Mouse (Mus musculus): ENCODE data around the gene Kif28. TPM values are rescaled to one million over a fixed set of nuclear protein-coding genes. Genes with fewer than 3 reads are reported as not detected.

The Kif28 gene
- total RNA-seq (2021) = under 1 TPM in 1 of 2 experiments, not detected in 1; 0.23 TPM
- long read RNA-seq, experiment 1 = 0 reads
- long read RNA-seq, experiment 2, partial matches to known transcripts = 0 of 1 reads
- long read RNA-seq, experiment 2, other reads (novel, unspliced or antisense) = 1 of 1 reads

DNA sequence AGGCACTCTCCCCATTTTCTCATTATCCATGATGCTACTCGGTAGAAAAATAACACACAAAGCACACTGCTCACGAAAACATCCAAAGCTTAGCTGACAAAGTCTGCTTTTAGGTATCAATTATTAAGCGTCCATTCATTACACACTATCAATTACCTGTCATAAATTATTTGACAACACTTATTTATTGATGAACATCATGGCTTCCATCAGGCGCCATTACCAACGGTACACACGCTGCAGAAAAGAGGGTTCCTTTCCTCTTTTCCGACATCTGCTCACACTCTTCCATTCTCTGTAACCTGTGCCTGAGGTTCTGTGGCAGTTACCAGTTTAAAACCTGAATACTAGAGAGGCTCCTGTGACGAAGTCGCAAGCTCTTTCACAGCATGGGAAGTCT is at the start of gene Kif28:
TSS of gene Kif28 (minus strand) at position 101 of the 400 bp plus-strand sequence.
- DNase-seq (ENCODE audit: extremely low spot score in 1 of 2, low spot score in 2 of 2) = no peak
- no peak for TF ChIP-seq CTCF (IDR thresholded peaks at IDR 0.05)
- Histone ChIP-seq H3K4me3 (no peak within 1 kb of the TSS), H3K27ac (no peak within 1 kb of the TSS)
- intact Hi-C loops (cut with DNase I) = no loop called here

DNA sequence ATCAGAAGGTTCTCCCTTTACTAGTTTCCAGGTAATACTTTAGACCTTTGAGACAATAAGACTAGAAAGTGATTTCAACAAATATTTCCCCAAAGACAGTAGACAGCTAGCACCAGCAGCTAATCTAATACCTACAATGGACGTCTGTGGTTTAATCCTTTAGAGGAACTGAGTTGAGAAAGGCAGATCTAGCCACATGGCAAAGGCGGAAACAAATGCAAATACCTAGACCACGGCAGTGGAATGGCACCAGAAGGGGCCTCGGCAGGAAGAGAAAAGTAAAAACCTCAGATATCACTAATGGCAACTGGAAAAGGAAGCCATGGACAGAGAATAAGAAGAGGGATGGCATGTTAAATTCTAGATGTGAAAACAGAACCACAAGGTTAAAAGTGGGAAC is 42.2 kb upstream of the Kif28 start:
- H3K4me3 ChIP-seq = no peak overlapping the region
- DNase-seq (ENCODE audit: extremely low spot score in 1 of 2, low spot score in 2 of 2) = no peak
- intact Hi-C loops (cut with DNase I) = loop anchor here (5.0 kb wide), 1 partner anchor 35 kb away; no protein-coding TSS in a partner anchor
- TF ChIP-seq CTCF (IDR thresholded peaks at IDR 0.05) = no peak
- no peak overlapping the region for H3K27ac ChIP-seq

DNA sequence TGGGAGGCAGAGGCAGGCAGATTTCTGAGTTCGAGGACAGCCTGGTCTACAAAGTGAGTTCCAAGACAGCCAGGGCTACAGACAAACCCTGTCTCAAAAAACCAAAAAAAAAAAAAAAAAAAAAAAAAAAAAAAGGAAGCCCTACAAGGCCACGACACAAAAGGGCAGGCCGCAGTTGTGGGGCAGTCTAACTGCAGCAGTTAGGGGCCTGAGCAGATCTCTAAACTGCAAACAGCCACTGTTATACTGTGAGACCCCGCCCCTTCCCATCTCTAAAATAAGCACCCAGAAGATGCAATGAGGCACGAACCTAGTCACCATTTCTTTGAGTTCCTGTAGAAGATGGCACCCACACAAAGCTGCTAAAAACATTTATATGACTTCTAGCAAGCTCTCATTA is 40.4 kb upstream of the Kif28 start:
- no peak overlapping the region for H3K27ac ChIP-seq
- intact Hi-C loops (cut with DNase I) = loop anchor here (5.0 kb wide), 1 partner anchor 33 kb away; no protein-coding TSS in a partner anchor
- DNase-seq (ENCODE audit: extremely low spot score in 1 of 2, low spot score in 2 of 2) = no peak
- no peak for TF ChIP-seq CTCF (IDR thresholded peaks at IDR 0.05)
- no peak overlapping the region for H3K4me3 ChIP-seq

DNA sequence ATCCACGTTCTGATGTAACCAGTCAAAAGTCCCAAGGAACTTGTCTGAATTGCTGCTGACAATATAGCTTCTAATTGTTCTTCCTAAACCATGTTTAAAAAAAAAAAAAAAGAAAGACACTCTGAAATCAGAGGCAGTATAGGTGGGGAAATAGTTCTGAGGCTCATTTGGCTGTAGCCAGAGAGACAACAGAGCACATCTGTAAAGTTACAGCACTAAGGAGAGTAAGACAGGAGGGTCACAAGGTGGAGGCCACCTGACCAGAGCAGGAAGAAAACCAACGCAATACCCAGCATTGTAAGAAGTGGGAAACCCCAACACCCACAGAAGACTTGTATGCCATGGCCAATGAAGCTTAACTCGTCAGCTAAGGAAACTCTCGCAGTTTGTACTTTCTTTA is 39.0 kb upstream of the Kif28 start:
- intact Hi-C loops (cut with DNase I) = no loop called here
- DNase-seq (ENCODE audit: extremely low spot score in 1 of 2, low spot score in 2 of 2) = no peak
- Histone ChIP-seq H3K4me3 (no peak overlapping the region), H3K27ac (no peak overlapping the region)
- TF ChIP-seq CTCF (IDR thresholded peaks at IDR 0.05) = no peak

DNA sequence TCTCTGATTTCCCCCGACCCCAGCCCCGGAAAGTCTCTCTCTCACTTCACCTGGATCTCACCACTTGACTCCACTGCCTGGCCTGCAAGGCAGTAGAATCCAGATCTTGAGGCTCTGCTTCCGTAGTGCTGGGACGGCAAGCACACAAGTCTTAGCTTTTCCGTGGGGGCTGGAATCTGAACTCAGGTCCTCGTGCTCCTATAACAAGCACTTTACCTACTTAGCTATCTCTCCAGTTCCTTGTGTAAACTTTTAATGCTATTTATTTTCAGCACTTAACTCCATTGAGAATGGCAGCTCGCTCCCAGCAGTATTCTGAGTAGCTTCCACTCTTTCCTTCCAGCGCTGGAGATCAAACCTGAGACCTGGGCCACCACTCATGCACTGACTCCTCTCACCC is 31.8 kb upstream of the Kif28 start:
- no peak for TF ChIP-seq CTCF (IDR thresholded peaks at IDR 0.05)
- DNase-seq (ENCODE audit: extremely low spot score in 1 of 2, low spot score in 2 of 2) = no peak
- intact Hi-C loops (cut with DNase I) = loop anchor here (10.0 kb wide), 1 partner anchor 1442 kb away; the partner anchor contains the start of gene Hnrnpu
- H3K27ac ChIP-seq = no peak overlapping the region
- no peak overlapping the region for H3K4me3 ChIP-seq

DNA sequence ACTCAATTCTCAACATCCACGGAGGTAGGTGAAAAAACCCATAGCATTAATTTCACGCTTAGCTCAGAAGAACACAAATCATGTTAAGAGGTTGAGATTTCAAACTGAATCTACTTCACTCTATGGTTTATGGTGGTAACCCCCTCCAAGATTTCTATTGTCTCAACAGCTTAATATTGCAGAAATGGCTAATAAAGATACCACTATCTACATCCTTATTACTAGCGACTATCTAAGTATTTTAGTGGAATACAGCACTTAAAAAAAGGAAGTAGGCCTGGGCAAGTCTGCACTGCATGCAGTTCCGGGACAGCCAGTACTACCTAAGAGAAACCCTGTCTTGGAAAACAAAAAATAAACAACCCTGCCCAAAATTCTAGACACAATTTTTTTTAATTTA is 15.5 kb upstream of the Kif28 start:
- H3K27ac ChIP-seq = no peak overlapping the region
- no peak for TF ChIP-seq CTCF (IDR thresholded peaks at IDR 0.05)
- intact Hi-C loops (cut with DNase I) = loop anchor here (2.0 to 5.0 kb wide), 2 partner anchors 20 to 37 kb away; no protein-coding TSS in a partner anchor
- DNase-seq (ENCODE audit: extremely low spot score in 1 of 2, low spot score in 2 of 2) = no peak
- no peak overlapping the region for H3K4me3 ChIP-seq

DNA sequence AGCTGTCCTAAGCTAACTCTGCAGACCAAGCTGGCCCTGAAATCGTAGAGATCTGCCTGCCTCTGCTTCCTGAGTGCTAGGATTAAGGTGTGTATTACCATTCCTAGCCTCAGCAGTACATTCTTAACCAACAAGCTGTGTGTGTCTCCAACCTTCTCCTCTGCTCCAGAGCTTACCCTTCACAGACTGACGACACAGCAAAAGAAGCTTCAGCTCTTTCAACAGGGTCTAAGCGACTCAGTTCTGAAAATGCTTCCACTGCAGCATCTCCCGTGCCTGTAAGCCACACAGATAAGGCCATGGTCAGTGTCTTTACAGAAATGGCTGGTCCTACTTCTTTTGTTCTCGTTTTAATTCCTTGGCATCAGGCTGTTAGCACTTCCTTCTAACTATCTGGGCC is 15.0 kb upstream of the Kif28 start:
- H3K4me3 ChIP-seq = no peak overlapping the region
- intact Hi-C loops (cut with DNase I) = loop anchor here (2.0 to 5.0 kb wide), 2 partner anchors 21 to 37 kb away; no protein-coding TSS in a partner anchor
- DNase-seq (ENCODE audit: extremely low spot score in 1 of 2, low spot score in 2 of 2) = no peak
- H3K27ac ChIP-seq = no peak overlapping the region
- no peak for TF ChIP-seq CTCF (IDR thresholded peaks at IDR 0.05)

DNA sequence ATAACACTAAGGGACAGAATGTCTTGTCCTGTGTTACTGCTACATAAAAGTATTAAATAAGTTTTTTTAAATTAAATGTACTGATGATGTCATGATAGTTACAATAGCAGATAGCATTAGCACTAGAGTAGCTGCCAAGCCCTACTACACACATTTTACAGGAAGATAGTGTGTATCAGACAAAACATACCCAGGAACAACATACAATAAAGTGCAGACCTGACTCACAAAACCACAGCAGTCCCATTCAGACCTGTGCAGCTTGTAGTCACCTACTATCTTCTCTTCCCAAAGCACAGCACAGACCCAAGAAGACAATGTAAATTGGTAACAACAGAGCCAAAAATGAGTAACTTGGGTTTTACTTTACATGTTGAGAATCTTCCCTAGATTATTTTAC is 11.4 kb upstream of the Kif28 start:
- H3K4me3 ChIP-seq = no peak overlapping the region
- intact Hi-C loops (cut with DNase I) = no loop called here

DNA sequence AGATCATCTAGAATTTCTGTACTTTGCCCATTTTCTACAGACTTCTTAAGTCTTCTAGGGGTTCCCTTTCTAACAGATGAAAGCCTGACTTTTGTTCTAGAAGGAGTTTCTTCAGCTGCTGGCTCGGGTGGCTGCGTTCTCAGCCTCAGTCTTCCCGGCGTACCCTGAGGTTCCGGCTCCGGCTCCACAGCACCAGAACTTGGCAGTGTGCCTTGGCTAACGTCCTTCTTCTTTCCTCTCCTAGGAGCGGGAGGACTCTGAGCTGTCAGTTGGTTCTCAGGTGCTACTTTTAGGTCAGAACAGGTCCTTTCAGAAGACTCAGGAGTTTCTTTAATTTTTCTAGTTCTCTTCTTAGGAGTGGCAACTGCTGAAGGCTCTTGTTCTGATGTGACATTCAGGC is 7.9 kb upstream of the Kif28 start:
- Histone ChIP-seq H3K27ac (no peak overlapping the region), H3K4me3 (no peak overlapping the region)
- no peak for TF ChIP-seq CTCF (IDR thresholded peaks at IDR 0.05)
- DNase-seq (ENCODE audit: extremely low spot score in 1 of 2, low spot score in 2 of 2) = peak in 1 of 2 experiments; percentile 15
- intact Hi-C loops (cut with DNase I) = loop anchor here (5.0 kb wide), 1 partner anchor 34 kb away; no protein-coding TSS in a partner anchor

More for the DNA sequence above, 11.4 kb upstream of the Kif28 start:
- DNase-seq (ENCODE audit: extremely low spot score in 1 of 2, low spot score in 2 of 2) = no peak
- TF ChIP-seq CTCF (IDR thresholded peaks at IDR 0.05) = no peak
- H3K27ac ChIP-seq = no peak overlapping the region

DNA sequence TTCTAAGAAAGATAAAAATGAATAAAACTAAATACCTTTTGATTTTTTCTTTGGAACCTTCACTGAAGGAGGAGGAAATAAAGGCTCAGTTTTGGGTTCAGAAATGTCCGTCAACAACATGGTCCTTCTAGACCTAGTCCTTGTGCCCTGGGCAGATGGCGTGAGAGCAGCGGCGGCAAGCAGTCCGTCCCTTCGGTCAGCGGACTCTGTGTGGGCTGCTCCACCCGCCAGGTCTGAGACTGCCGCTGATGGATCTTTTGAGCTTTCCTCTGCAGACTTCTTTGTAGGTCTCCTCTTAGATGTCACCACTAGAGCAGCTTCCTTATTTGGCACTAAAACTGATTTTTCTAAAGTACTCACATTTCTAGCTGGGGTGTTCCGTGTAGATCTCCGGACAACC is 7.2 kb upstream of the Kif28 start:
- no peak overlapping the region for H3K4me3 ChIP-seq
- no peak overlapping the region for H3K27ac ChIP-seq
- TF ChIP-seq CTCF (IDR thresholded peaks at IDR 0.05) = no peak
- DNase-seq (ENCODE audit: extremely low spot score in 1 of 2, low spot score in 2 of 2) = no peak
- intact Hi-C loops (cut with DNase I) = loop anchor here (5.0 kb wide), 1 partner anchor 35 kb away; no protein-coding TSS in a partner anchor

DNA sequence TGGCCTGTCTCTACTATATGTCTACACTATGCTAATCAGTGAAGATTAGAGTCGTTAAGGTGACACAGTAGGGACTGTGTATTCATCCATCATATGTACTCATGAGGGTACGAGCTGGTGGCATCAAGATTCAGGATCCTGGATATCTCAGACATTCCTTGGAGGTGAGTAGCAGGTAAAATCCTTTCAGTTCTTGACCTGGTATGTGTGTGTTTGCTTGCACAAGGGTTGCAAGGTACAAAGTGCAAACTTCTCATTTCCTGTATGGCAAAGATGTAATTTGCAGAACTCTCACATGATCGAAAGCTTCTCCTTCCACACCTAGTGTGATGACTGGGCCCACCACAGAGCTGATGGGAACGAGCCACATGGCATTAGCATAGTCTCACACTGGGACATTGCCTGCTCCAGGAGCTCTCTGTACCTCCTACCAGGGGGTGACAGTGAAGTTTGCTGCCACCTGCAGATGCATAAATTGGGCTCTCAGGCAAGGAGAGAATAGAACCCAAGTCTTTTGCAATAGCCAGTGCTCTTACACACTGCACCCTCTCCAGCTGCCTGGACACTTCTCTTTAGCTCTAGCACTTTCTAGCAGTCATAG is 1.4 kb downstream of the Kif28 start:
- DNase-seq (ENCODE audit: extremely low spot score in 1 of 2, low spot score in 2 of 2) = no peak
- no peak for TF ChIP-seq CTCF (IDR thresholded peaks at IDR 0.05)
- Histone ChIP-seq H3K27ac (no peak overlapping the region), H3K4me3 (no peak overlapping the region)
- intact Hi-C loops (cut with DNase I) = no loop called here

DNA sequence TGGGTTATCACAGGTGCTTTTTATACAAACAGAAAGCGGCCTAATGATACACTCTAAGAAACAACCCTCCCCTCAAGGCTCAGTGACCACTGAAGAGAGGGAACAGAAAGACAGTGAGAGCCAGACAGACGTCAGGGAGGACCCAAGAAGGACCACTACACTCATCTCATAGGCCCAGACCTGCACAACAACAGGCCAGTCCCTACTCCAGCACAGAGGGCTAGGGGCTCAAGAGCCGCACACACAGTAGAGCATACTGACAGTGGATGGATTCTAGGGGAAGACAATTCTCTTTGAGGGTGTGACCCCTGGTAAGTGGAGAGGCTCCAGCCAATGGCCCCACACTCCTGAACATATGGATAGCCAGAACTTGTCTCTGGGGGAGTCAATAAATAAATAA is 8.6 kb downstream of the Kif28 start:
- no peak overlapping the region for H3K4me3 ChIP-seq
- no peak for TF ChIP-seq CTCF (IDR thresholded peaks at IDR 0.05)
- intact Hi-C loops (cut with DNase I) = loop anchor here (10.0 kb wide), 1 partner anchor 92 kb away; no protein-coding TSS in a partner anchor
- DNase-seq (ENCODE audit: extremely low spot score in 1 of 2, low spot score in 2 of 2) = no peak
- no peak overlapping the region for H3K27ac ChIP-seq
